Mouse (Mus musculus): ENCODE data around the gene Ola1. TPM values are rescaled to one million over a fixed set of nuclear protein-coding genes. Genes with fewer than 3 reads are reported as not detected.

Ola1 gene
- polyA plus RNA-seq, 1 experiment from 2014 or later = 110 TPM

DNA sequence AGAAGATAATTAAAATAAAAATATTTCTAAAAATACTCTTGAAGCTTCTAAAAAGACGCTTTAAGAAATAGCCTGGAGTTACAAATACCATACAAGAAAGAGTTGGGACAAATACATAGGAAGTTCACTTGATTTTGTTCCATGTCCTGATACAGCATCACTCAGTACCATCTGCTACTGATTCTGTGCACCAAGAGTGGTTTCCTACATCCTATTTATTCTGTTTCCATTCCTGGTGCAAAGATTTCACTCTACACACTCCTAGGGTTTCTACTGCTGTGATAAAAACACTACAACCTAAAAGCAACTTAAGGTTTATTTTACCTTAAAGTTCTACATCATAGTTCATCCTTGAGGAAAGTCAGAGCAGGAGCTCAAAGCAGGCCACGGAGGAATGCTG, 99.9 kb downstream of the Ola1 start:
- ATAC-seq = no peak
- Histone ChIP-seq H3K4me2 (ENCODE audit: low read length) (no peak overlapping the region), H3K9me3 (ENCODE audit: control insufficient read depth, low read length) (no peaks in the 10 kb centered on the region), H3K27ac (ENCODE audit: low read depth, low read length) (no peak overlapping the region), H3K4me3 (ENCODE audit: low read length) (no peak overlapping the region), H3K9ac (ENCODE audit: low read depth, low read length) (no peak overlapping the region), H3K36me3 (ENCODE audit: control insufficient read depth, insufficient read depth, low read length) (no peaks in the 10 kb centered on the region), H3K4me1 (ENCODE audit: control insufficient read depth, insufficient read depth, low read depth, low read length) (no peaks in the 10 kb centered on the region), H3K27me3 (replicated peaks; ENCODE audit: control insufficient read depth, insufficient read depth, low read length) (no peaks in the 10 kb centered on the region)
- 88% methylated on average over 2 of the region's 2 CpGs for WGBS

GRCm38 (mm10) chr2:73107089-73107488, 111.6 kb downstream of the Ola1 start:
- Histone ChIP-seq H3K36me3 (ENCODE audit: control insufficient read depth, insufficient read depth, low read length) (no peaks in the 10 kb centered on the region), H3K9ac (ENCODE audit: low read depth, low read length) (no peak overlapping the region), H3K4me2 (ENCODE audit: low read length) (no peak overlapping the region), H3K9me3 (ENCODE audit: control insufficient read depth, low read length) (no peaks in the 10 kb centered on the region), H3K27ac (ENCODE audit: low read depth, low read length) (no peak overlapping the region), H3K27me3 (replicated peaks; ENCODE audit: control insufficient read depth, insufficient read depth, low read length) (no peaks in the 10 kb centered on the region), H3K4me3 (ENCODE audit: low read length) (no peak overlapping the region), H3K4me1 (ENCODE audit: control insufficient read depth, insufficient read depth, low read depth, low read length) (no peaks in the 10 kb centered on the region)
- no peak for ATAC-seq
- 90% methylated on average over 5 of the region's 5 CpGs for WGBS

DNA sequence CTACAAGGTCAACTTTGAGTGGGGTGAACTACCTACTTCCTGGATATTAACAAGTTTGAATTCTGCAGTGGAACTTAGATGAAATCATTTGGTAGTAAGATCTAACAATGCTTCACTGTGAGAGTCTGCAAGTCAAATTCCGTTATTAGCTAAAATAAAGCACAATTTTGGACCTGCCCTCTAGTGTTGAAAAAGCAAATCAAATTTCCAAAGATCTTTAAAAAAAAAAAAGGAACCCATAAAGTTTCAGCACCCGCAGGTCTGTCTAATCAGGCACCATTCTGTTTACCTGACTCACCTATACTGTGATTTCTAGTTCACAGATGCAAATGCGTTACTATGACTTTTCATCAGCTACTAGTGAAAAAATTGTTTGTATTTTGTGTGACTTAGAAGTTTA, 122.2 kb downstream of the Ola1 start:
- H3K36me3 ChIP-seq (ENCODE audit: control insufficient read depth, insufficient read depth, low read length) = no peaks in the 10 kb centered on the region
- no peak overlapping the region for H3K4me3 ChIP-seq (ENCODE audit: low read length)
- no peak for ATAC-seq
- no peak overlapping the region for H3K27ac ChIP-seq (ENCODE audit: low read depth, low read length)
- 80% methylated on average over 3 of the region's 3 CpGs for WGBS
- H3K9me3 ChIP-seq (ENCODE audit: control insufficient read depth, low read length) = no peaks in the 10 kb centered on the region
- no peak overlapping the region for H3K4me2 ChIP-seq (ENCODE audit: low read length)
- no peaks in the 10 kb centered on the region for H3K27me3 ChIP-seq (replicated peaks; ENCODE audit: control insufficient read depth, insufficient read depth, low read length)
- H3K4me1 ChIP-seq (ENCODE audit: control insufficient read depth, insufficient read depth, low read depth, low read length) = no peaks in the 10 kb centered on the region
- no peak overlapping the region for H3K9ac ChIP-seq (ENCODE audit: low read depth, low read length)

- Histone ChIP-seq H3K27me3 (replicated peaks; ENCODE audit: control insufficient read depth, insufficient read depth, low read length) (no peaks in the 10 kb centered on the region), H3K9me3 (ENCODE audit: control insufficient read depth, low read length) (no peaks in the 10 kb centered on the region), H3K4me1 (ENCODE audit: control insufficient read depth, insufficient read depth, low read depth, low read length) (no peaks in the 10 kb centered on the region), H3K36me3 (ENCODE audit: control insufficient read depth, insufficient read depth, low read length) (no peaks in the 10 kb centered on the region), H3K9ac (ENCODE audit: low read depth, low read length) (no peak overlapping the region), H3K4me3 (ENCODE audit: low read length) (no peak overlapping the region), H3K27ac (ENCODE audit: low read depth, low read length) (no peak overlapping the region), H3K4me2 (ENCODE audit: low read length) (no peak overlapping the region)
- ATAC-seq = no peak
- WGBS = 34% methylated on average over 2 of the region's 2 CpGs
These were observed 123.4 kb downstream of the Ola1 start for GRCm38 (mm10) chr2:73095300-73095699.

DNA sequence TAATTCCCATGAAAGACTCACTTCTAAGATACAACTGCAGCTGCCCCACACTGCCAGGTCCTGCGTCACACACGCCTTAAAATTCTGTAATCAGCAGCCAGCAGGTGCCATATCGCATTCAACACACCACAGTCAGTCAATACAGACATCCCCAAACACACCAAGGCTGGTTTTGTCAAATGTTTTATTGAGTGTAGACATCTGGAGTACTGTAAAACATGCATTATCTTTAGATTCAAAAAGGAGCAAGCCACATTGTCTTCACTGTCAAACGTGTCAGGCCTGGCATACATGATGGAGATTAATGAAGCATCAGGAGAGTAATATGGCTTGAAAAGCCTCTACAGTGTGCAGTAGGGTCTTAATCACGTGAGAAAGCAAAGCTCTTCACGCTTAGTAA, 125.7 kb downstream of the Ola1 start:
- Histone ChIP-seq H3K27ac (ENCODE audit: low read depth, low read length) (no peak overlapping the region), H3K9me3 (ENCODE audit: control insufficient read depth, low read length) (no peaks in the 10 kb centered on the region), H3K36me3 (ENCODE audit: control insufficient read depth, insufficient read depth, low read length) (no peaks in the 10 kb centered on the region), H3K4me3 (ENCODE audit: low read length) (no peak overlapping the region), H3K27me3 (replicated peaks; ENCODE audit: control insufficient read depth, insufficient read depth, low read length) (no peaks in the 10 kb centered on the region), H3K4me2 (ENCODE audit: low read length) (no peak overlapping the region), H3K4me1 (ENCODE audit: control insufficient read depth, insufficient read depth, low read depth, low read length) (no peaks in the 10 kb centered on the region), H3K9ac (ENCODE audit: low read depth, low read length) (no peak overlapping the region)
- WGBS = 42% methylated on average over 6 of the region's 6 CpGs
- ATAC-seq = no peak

DNA sequence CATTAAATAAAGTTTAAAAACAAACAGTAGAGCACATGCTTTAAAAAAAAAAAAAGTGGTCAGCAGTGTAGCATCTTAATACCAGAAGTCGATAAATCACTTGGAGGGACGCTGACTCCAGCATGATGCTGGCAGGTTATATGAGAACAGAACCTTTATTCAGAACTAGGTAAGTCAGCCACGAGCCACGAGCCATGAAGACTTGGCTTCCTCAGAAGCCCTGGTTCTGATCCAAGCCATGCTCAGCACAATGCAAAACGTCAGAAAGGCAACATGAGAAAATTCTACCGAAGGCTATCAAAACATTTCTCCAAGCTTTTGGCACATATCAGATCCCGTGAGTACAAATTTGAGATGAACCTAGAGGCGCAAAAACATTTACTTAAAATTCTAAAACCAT, 127.4 kb downstream of the Ola1 start:
- H3K9me3 ChIP-seq (ENCODE audit: control insufficient read depth, low read length) = no peaks in the 10 kb centered on the region
- H3K27me3 ChIP-seq (replicated peaks; ENCODE audit: control insufficient read depth, insufficient read depth, low read length) = no peaks in the 10 kb centered on the region
- H3K27ac ChIP-seq (ENCODE audit: low read depth, low read length) = no peak overlapping the region
- no peak overlapping the region for H3K9ac ChIP-seq (ENCODE audit: low read depth, low read length)
- H3K4me2 ChIP-seq (ENCODE audit: low read length) = no peak overlapping the region
- no peak for ATAC-seq
- no peaks in the 10 kb centered on the region for H3K36me3 ChIP-seq (ENCODE audit: control insufficient read depth, insufficient read depth, low read length)
- H3K4me1 ChIP-seq (ENCODE audit: control insufficient read depth, insufficient read depth, low read depth, low read length) = no peaks in the 10 kb centered on the region
- 82% methylated on average over 8 of the region's 8 CpGs for WGBS
- H3K4me3 ChIP-seq (ENCODE audit: low read length) = no peak overlapping the region

- no peak for ATAC-seq
- Histone ChIP-seq H3K27me3 (replicated peaks; ENCODE audit: control insufficient read depth, insufficient read depth, low read length) (no peaks in the 10 kb centered on the region), H3K9ac (ENCODE audit: low read depth, low read length) (no peak overlapping the region), H3K27ac (ENCODE audit: low read depth, low read length) (no peak overlapping the region), H3K4me3 (ENCODE audit: low read length) (no peak overlapping the region), H3K9me3 (ENCODE audit: control insufficient read depth, low read length) (peaks cover 3% of the 10 kb centered on the region; the same call in 1 of the 2 replicates), H3K4me2 (ENCODE audit: low read length) (no peak overlapping the region), H3K36me3 (ENCODE audit: control insufficient read depth, insufficient read depth, low read length) (no peaks in the 10 kb centered on the region), H3K4me1 (ENCODE audit: control insufficient read depth, insufficient read depth, low read depth, low read length) (peaks cover 6% of the 10 kb centered on the region)
- WGBS = 67% methylated on average over 3 of the region's 3 CpGs
These were observed 131.1 kb downstream of the Ola1 start for GRCm38 (mm10) chr2:73087641-73088040.

DNA sequence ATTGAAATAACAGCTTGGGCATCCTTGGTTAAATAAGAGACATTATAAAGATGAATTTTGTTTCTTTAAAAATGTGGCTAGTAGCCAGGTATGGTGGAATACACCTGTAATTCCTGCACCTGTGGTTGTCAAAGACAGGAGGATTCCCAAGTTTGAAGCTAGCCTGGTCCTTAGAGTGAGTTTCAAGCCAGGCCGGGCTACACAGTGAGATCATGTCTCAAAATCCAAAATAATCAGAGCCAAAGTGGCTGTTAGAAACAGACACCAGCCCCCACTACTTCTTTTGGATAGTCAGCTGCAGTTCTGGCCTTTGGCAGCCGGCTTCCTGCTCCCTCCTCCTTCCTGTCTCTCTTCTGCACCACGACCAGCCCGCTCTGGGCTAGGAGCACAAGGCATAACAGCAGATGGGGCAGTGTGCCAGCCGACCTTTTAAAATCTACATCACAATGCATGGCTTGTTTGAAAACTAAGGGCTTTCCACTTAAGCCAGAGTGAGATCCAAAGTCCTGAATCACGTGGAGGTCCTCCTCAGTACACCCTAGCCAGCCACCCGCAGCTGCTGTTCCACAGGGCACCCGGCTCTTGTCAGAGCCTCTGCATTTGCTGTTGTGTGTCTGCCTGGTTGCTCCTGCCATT, 132.9 kb downstream of the Ola1 start:
- peak overlapping the region; percentile 27; the same call in 1 of the 2 replicates for H3K9ac ChIP-seq (ENCODE audit: low read depth, low read length)
- WGBS = 11% methylated on average over 8 of the region's 8 CpGs
- ATAC-seq = peak; percentile 90
- H3K27ac ChIP-seq (ENCODE audit: low read depth, low read length) = no peak overlapping the region
- H3K9me3 ChIP-seq (ENCODE audit: control insufficient read depth, low read length) = peaks cover 3% of the 10 kb centered on the region; the same call in 1 of the 2 replicates
- H3K4me2 ChIP-seq (ENCODE audit: low read length) = no peak overlapping the region; the same call in 1 of the 2 replicates
- H3K4me1 ChIP-seq (ENCODE audit: control insufficient read depth, insufficient read depth, low read depth, low read length) = peaks cover 6% of the 10 kb centered on the region
- no peaks in the 10 kb centered on the region for H3K36me3 ChIP-seq (ENCODE audit: control insufficient read depth, insufficient read depth, low read length)
- no peak overlapping the region for H3K4me3 ChIP-seq (ENCODE audit: low read length)
- no peaks in the 10 kb centered on the region for H3K27me3 ChIP-seq (replicated peaks; ENCODE audit: control insufficient read depth, insufficient read depth, low read length)

- Histone ChIP-seq H3K4me2 (ENCODE audit: low read length) (no peak overlapping the region), H3K27ac (ENCODE audit: low read depth, low read length) (no peak overlapping the region), H3K4me1 (ENCODE audit: control insufficient read depth, insufficient read depth, low read depth, low read length) (peaks cover 6% of the 10 kb centered on the region), H3K9me3 (ENCODE audit: control insufficient read depth, low read length) (peaks cover 3% of the 10 kb centered on the region; the same call in 1 of the 2 replicates), H3K27me3 (replicated peaks; ENCODE audit: control insufficient read depth, insufficient read depth, low read length) (no peaks in the 10 kb centered on the region; the same call in 1 of the 2 replicates), H3K9ac (ENCODE audit: low read depth, low read length) (no peak overlapping the region), H3K4me3 (ENCODE audit: low read length) (no peak overlapping the region), H3K36me3 (ENCODE audit: control insufficient read depth, insufficient read depth, low read length) (no peaks in the 10 kb centered on the region)
- ATAC-seq = peak; percentile 60; the same call in 1 of the 2 replicates
- 63% methylated on average over 9 of the region's 10 CpGs for WGBS
These were observed 136.2 kb downstream of the Ola1 start for GRCm38 (mm10) chr2:73082476-73082875.
